Mouse (Mus musculus) neural tube, embryonic 14.5 days (tissue): ENCODE measurements around the gene Nprl3. TPM values are rescaled to one million over a fixed set of nuclear protein-coding genes. Genes with fewer than 3 reads are reported as not detected.

Experiments
- ATAC-seq: fragments of 200-750 bp; cut with Nextera tagmentation; 2 replicates; pipeline ENCODE4 v1.8.0; 2017; ENCODE audit warnings: low read depth, mild to moderate bottlenecking, moderate TSS enrichment, moderate library complexity
- H3K27ac ChIP-seq: fragments of 300-500 bp; sonication (generic); 2 replicates; pipeline ENCODE4 v1.5.1; 2014; ENCODE audit warnings: low read depth, mild to moderate bottlenecking, control low read depth, low read length, moderate library complexity, mixed read lengths
- H3K27me3 ChIP-seq: fragments of 300-500 bp; sonication (generic); 2 replicates; pipeline ENCODE4 v1.6.1; 2014; ENCODE audit warnings: low read length; ENCODE audit not compliant: control insufficient read depth, insufficient read depth
- H3K36me3 ChIP-seq: fragments of 300-500 bp; sonication (generic); 2 replicates; pipeline ENCODE4 v1.6.1; 2014; ENCODE audit warnings: low read length, mixed read lengths; ENCODE audit not compliant: control insufficient read depth, insufficient read depth
- H3K4me1 ChIP-seq: fragments of 300-500 bp; sonication (generic); 2 replicates; pipeline ENCODE4 v1.6.1; 2014; ENCODE audit warnings: low read length; ENCODE audit not compliant: control insufficient read depth, insufficient read depth
- H3K4me2 ChIP-seq: fragments of 300-500 bp; sonication (generic); 2 replicates; pipeline ENCODE4 v1.6.1; 2014; ENCODE audit warnings: mild to moderate bottlenecking, low read depth, low read length, control low read depth
- H3K4me3 ChIP-seq: fragments of 300-500 bp; sonication (generic); 2 replicates; pipeline ENCODE4 v1.5.1; 2014; ENCODE audit warnings: low read depth, low read length, control low read depth, mixed read lengths
- H3K9ac ChIP-seq: fragments of 300-500 bp; sonication (generic); replicated peaks from 2 replicates; pipeline ENCODE4 v1.6.1; 2014; ENCODE audit warnings: low read depth, mild to moderate bottlenecking, control low read depth, low read length, mixed read lengths
- H3K9me3 ChIP-seq: fragments of 300-500 bp; sonication (generic); 2 replicates; pipeline ENCODE4 v1.6.1; 2016; ENCODE audit warnings: low read length; ENCODE audit not compliant: control insufficient read depth
- WGBS: fragments of 180-500 bp; shearing (Covaris S2); extraction: QIAGEN DNeasy Blood & Tissue Kit; methylation state at CpG from one replicate; pipeline ENCODE4 v1.1.7; 2014; 5-methylcytosine and 5-hydroxymethylcytosine counted together
- polyA plus RNA-seq: library from polyadenylated mRNA; unstranded; fragments of >200 nt; fragmentation: Nextera tagmentation; extraction: Ambion mirVana; gene quantifications from 2 replicates; pipeline ENCODE4 v1.2.1, GENCODE M21; 2014

The Nprl3 gene
- polyA plus RNA-seq, 1 experiment from 2014 or later, result 32.7 TPM

DNA sequence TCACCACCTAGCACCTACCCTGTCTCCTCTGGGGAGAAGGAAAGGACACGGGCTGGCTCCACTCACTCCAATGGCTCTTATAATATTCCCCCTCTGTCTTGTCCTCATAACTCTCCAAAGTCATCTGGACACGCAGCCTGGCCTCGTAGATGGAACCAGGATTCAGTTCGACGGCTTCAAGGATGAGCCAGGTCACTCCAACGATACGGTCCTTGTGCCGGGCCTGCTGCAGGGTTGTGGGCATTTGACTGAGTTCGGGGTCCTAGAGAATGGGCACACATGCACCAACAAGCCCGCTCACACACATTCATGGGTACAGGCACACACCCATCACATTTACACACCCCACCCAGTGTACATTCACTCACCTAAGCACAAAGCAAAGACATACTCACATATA, 74.4 kb downstream of the Nprl3 start:
- 88% methylated on average over 10 of the region's 10 CpGs for WGBS
- Histone ChIP-seq H3K4me2 (no peak overlapping the region), H3K9me3 (no peaks in the 10 kb centered on the region), H3K4me1 (no peaks in the 10 kb centered on the region), H3K4me3 (no peak overlapping the region), H3K36me3 (no peaks in the 10 kb centered on the region), H3K27me3 (no peaks in the 10 kb centered on the region), H3K9ac (no peak overlapping the region), H3K27ac (no peak overlapping the region)
- no peak for ATAC-seq

DNA sequence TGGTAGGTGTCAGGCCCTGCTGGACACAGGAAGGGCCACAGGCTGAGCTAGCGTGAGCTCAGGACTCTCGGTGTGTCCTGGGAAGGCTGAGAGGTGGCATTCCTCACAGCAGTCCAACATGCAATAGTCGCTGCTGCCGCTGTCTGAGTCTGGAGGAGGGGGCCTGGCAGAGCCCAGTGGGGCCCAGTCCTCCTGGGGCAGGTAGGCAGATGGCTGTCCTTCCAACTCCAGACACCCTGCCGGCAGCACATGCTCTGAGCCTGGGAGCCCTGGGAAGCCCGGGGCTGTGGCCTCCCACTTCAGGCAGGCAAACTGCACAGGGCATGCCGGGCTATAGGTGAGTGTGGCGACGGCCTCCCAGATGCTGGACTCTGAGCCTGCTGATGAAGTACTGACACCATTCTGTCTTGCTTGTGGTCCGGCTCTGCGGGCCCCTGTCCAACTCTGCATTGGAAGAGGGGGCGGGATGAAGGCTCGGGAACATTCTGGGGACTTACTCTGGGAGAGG, 76.8 kb downstream of the Nprl3 start:
- ATAC-seq, result no peak

DNA sequence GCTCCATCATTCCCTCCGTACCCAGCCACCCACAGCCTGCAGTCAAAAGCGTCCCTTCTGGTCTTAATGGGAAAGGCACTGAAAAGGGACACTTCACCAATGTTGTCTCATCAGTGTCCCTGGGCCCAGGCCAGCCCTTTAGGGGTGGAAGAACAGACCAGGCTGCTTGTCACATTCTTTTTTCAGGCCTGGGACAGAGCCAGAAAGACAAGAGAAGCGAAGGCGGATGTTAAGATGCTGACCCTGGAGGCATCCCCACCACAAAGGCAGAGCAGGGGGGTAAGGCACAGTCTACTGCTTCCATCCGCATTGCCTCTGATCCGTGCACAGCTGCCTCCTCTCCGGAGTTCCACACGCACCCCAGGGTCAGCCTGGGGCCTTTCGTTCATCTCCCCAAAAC, 77.4 kb downstream of the Nprl3 start:
- Histone ChIP-seq H3K4me2 (no peak overlapping the region), H3K9ac (no peak overlapping the region), H3K36me3 (no peaks in the 10 kb centered on the region), H3K27me3 (no peaks in the 10 kb centered on the region), H3K4me1 (no peaks in the 10 kb centered on the region), H3K27ac (no peak overlapping the region), H3K4me3 (no peak overlapping the region), H3K9me3 (no peaks in the 10 kb centered on the region)
- 79% methylated on average over 9 of the region's 9 CpGs for WGBS
- no peak for ATAC-seq

More for the DNA sequence above, 76.8 kb downstream of the Nprl3 start:
- no peaks in the 10 kb centered on the region for H3K4me1 ChIP-seq
- no peak overlapping the region for H3K4me2 ChIP-seq
- no peak overlapping the region for H3K9ac ChIP-seq
- H3K4me3 ChIP-seq, result no peak overlapping the region
- WGBS, result 67% methylated on average over 13 of the region's 13 CpGs
- no peaks in the 10 kb centered on the region for H3K36me3 ChIP-seq
- H3K27me3 ChIP-seq, result no peaks in the 10 kb centered on the region
- no peaks in the 10 kb centered on the region for H3K9me3 ChIP-seq
- no peak overlapping the region for H3K27ac ChIP-seq

DNA sequence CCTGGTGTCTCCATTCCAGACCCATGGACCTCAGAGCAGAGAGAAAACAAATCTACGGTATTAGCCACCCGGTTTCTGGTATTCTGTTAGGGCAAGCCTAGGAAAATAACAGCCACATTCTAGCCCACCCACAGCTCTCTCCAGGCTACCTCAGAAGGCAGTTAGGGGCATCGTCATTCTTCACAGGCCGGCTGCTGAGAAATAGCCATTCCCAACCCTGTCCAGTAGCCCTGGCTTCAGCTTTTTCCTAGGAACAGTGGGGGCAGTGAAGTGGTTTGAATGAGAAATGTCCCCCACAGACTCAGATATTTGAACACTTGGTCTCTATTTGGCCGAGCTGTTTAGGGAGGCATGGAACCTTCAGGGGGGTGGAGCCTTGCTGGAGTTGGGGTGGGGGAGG, 78.1 kb downstream of the Nprl3 start:
- ATAC-seq, result no peak
- no peaks in the 10 kb centered on the region for H3K27me3 ChIP-seq
- WGBS, result 68% methylated on average over 5 of the region's 5 CpGs

DNA sequence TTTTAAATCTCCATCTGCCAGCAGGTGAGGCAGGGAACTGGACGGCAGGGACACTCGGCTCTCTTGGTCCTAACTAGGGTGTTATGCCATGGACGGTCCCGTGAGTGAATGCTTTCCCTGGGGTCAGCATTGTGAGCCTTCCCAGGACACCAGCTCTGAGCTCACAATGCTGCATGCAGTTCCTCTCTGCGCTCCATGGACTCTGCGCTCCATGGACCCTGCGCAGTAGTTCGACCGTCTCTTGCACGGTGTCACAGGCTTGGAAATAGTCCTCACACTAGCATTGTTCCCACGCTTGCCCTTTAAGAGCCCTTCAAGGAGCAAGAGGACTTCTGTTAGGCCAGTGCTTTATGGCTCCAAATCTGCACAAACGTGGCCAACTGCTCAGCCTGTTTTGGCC, 78.6 kb downstream of the Nprl3 start:
- Histone ChIP-seq H3K4me2 (no peak overlapping the region), H3K4me3 (no peak overlapping the region), H3K9me3 (no peaks in the 10 kb centered on the region), H3K27me3 (no peaks in the 10 kb centered on the region), H3K27ac (no peak overlapping the region), H3K36me3 (no peaks in the 10 kb centered on the region), H3K4me1 (no peaks in the 10 kb centered on the region), H3K9ac (no peak overlapping the region)
- 83% methylated on average over 12 of the region's 12 CpGs for WGBS
- no peak for ATAC-seq

More for the DNA sequence above, 78.1 kb downstream of the Nprl3 start:
- no peak overlapping the region for H3K9ac ChIP-seq
- no peaks in the 10 kb centered on the region for H3K9me3 ChIP-seq
- H3K4me3 ChIP-seq, result no peak overlapping the region
- H3K4me2 ChIP-seq, result no peak overlapping the region
- no peaks in the 10 kb centered on the region for H3K4me1 ChIP-seq
- no peaks in the 10 kb centered on the region for H3K36me3 ChIP-seq
- no peak overlapping the region for H3K27ac ChIP-seq

DNA sequence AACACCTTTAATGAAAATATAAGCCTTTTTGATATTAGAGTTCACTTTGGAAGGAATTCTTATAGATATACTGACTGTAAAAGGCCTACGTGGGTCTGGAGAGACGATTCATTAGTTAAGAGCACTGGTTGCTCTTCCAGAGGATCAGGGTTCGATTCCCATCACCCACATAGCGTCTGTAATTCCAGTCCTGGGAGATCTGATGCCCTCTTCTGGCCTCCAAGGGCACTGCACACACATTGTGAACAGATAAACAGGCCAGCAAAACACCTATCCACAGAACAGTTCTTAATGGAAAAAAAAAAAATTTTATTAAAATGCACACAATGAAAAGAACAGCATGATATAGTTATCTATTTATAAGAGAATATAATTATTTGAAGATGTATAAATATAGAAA, 80.3 kb downstream of the Nprl3 start:
- H3K4me3 ChIP-seq, result no peak overlapping the region
- H3K4me1 ChIP-seq, result no peaks in the 10 kb centered on the region
- no peaks in the 10 kb centered on the region for H3K9me3 ChIP-seq
- H3K27ac ChIP-seq, result no peak overlapping the region
- WGBS, result 91% methylated on average over 4 of the region's 4 CpGs
- no peaks in the 10 kb centered on the region for H3K27me3 ChIP-seq
- H3K4me2 ChIP-seq, result no peak overlapping the region
- no peaks in the 10 kb centered on the region for H3K36me3 ChIP-seq
- no peak for ATAC-seq
- no peak overlapping the region for H3K9ac ChIP-seq

DNA sequence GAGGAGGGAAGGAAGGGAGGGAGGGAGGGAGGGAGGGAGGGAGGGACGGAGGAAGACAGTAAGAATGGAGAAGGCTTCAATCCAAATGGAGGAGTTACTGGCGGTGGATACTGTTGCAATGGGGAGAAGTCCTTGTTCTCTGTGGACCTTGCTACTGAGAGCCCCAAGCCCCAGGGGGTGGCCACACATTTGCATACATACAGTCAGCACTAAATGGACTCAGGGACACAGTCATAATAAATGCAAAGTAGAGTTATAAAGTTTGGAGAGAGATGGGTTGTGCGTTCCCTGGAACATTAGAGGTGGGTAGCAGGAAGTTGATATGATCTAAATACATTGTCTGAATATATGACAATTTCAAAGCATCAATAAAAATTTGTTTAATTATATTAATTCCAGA, 81.5 kb downstream of the Nprl3 start:
- Histone ChIP-seq H3K27me3 (no peaks in the 10 kb centered on the region), H3K27ac (no peak overlapping the region), H3K4me3 (no peak overlapping the region), H3K36me3 (no peaks in the 10 kb centered on the region), H3K4me1 (no peaks in the 10 kb centered on the region), H3K4me2 (no peak overlapping the region), H3K9ac (no peak overlapping the region), H3K9me3 (no peaks in the 10 kb centered on the region)
- ATAC-seq, result no peak
- WGBS, result 76% methylated on average over 3 of the region's 3 CpGs

DNA sequence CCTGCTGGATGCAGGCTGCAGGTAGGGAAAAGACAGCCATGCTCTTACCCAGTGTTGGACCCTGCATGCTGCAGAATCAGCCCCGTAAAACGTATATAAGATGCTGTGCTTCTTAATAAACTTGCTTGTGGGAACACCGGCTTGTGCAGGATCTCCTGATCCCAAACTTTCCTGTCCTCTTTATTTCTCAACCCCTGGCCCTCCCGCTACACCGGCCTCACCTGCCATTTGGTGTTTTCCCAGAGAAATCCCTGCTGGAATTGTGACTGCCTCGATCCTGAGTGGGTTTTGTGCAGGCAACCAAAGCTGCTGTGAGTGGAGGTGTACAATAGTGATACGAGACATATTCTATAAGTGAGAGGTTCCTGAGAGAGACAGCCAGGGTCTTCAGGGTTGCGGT, 83.0 kb downstream of the Nprl3 start:
- WGBS, result 91% methylated on average over 8 of the region's 8 CpGs

DNA sequence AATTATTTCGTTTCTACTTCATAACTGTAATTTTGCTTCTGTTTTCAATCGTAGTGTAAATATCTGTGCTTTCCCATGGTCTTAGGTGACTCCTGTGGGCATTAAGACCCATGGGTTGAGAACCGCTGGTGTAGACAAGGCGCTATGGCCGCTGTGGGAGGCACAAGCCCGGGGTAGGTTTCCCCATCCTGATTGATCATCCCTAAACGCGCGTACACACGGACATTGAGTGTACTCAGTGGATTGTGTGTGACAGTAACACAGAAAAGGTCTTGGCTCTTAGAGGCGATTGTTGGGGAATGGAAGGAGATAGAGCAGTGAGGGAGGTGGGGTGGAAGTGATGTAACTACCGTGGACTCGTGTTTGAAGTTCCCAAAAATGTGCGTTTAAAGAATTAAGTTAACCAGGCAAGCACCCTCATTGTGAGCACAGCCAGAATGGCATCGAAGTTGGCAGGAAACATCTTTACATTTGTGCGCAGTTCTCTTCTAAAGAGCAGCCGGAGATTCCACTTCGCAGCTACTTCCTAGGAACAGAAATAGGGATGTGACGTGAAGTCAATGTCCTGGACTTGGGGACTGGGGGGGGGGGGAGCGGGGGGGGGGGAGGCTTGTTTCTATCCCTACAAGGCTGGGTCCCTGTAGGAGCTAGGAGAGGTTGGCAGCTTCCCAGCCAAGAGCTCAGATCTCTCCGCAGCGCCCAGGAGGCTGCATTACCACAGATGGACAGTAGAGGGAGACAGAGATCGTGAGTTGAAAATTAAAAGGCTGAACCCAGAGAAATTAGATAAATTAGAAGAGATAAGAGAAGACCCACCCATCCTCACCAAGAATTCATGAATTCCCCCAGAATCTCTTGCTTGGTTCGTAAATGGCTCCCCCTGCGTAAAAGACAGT, 85.3 kb downstream of the Nprl3 start:
- 50% methylated on average over 24 of the region's 25 CpGs for WGBS
- H3K27me3 ChIP-seq, result no peaks in the 10 kb centered on the region

More for the DNA sequence above, 83.0 kb downstream of the Nprl3 start:
- Histone ChIP-seq H3K4me1 (no peaks in the 10 kb centered on the region), H3K4me3 (no peak overlapping the region), H3K36me3 (no peaks in the 10 kb centered on the region), H3K9ac (no peak overlapping the region), H3K4me2 (no peak overlapping the region), H3K27ac (no peak overlapping the region), H3K27me3 (no peaks in the 10 kb centered on the region), H3K9me3 (no peaks in the 10 kb centered on the region)
- ATAC-seq, result no peak

More for the DNA sequence above, 85.3 kb downstream of the Nprl3 start:
- ATAC-seq, result peak; percentile 61; the same call in 1 of the 2 replicates
- no peak overlapping the region for H3K9ac ChIP-seq
- no peaks in the 10 kb centered on the region for H3K36me3 ChIP-seq
- no peak overlapping the region for H3K27ac ChIP-seq
- H3K4me3 ChIP-seq, result no peak overlapping the region
- H3K4me2 ChIP-seq, result no peak overlapping the region
- H3K4me1 ChIP-seq, result no peaks in the 10 kb centered on the region
- no peaks in the 10 kb centered on the region for H3K9me3 ChIP-seq
